Mouse (Mus musculus) cerebellum, adult 11-12 months (tissue): ENCODE measurements around the gene Fkbp15.
"Not testable (repeated sequence)": the region's sequence is repeated elsewhere in the genome, so short reads cannot be mapped to it uniquely, and the experiment has no call there.

Experiments
- DNase-seq: peaks from one replicate; pipeline ENCODE4 v3.0.0; 2022

The Fkbp15 gene

GRCm38 (mm10) chr4:62276642-62277041 is 83.7 kb downstream of the Fkbp15 start:
- DNase-seq = no peak

- DNase-seq = no peak
These were observed 85.4 kb downstream of the Fkbp15 start for GRCm38 (mm10) chr4:62274841-62275536.

GRCm38 (mm10) chr4:62273916-62274315 is 86.4 kb downstream of the Fkbp15 start:
- no peak for DNase-seq

GRCm38 (mm10) chr4:62272696-62273095 is 87.7 kb downstream of the Fkbp15 start:
- no peak for DNase-seq

- no peak for DNase-seq
These were observed 93.2 kb downstream of the Fkbp15 start for GRCm38 (mm10) chr4:62267101-62267500.

GRCm38 (mm10) chr4:62266016-62266415 is 94.3 kb downstream of the Fkbp15 start:
- not testable (repeated sequence) for DNase-seq

GRCm38 (mm10) chr4:62265154-62265836 is 95.1 kb downstream of the Fkbp15 start:
- DNase-seq = no peak

GRCm38 (mm10) chr4:62263133-62263844 is 97.1 kb downstream of the Fkbp15 start:
- DNase-seq = no peak

GRCm38 (mm10) chr4:62262276-62262675 is 98.1 kb downstream of the Fkbp15 start, which contains the start of gene Slc31a2:
Gene Slc31a2 (plus strand): TSS chr4:62262562.
- DNase-seq = no peak

- no peak for DNase-seq
These were observed 103.4 kb downstream of the Fkbp15 start for GRCm38 (mm10) chr4:62256931-62257330.

- no peak for DNase-seq
These were observed 105.8 kb downstream of the Fkbp15 start for GRCm38 (mm10) chr4:62254551-62254950.

GRCm38 (mm10) chr4:62251776-62252175 is 108.6 kb downstream of the Fkbp15 start:
- DNase-seq = no peak

- no peak for DNase-seq
These were observed 109.3 kb downstream of the Fkbp15 start for GRCm38 (mm10) chr4:62250896-62251544.
